Mouse (Mus musculus) E14TG2a.4 (cell line): Measurements from ENCODE around the gene Snrpc.

ENCODE experiments used
- H3K27me3 ChIP-seq: 2 replicates; pipeline ENCODE4 v1.6.1; 2014; ENCODE audit warnings: low read length, control low read depth; ENCODE audit not compliant: insufficient read depth
- H3K36me3 ChIP-seq: 2 replicates; pipeline ENCODE4 v1.6.1; 2014; ENCODE audit warnings: low read length, control low read depth; ENCODE audit not compliant: insufficient read depth
- H3K4me1 ChIP-seq: replicated peaks from 2 replicates; pipeline ENCODE4 v1.6.1; 2014; ENCODE audit warnings: low read depth, low read length, control low read depth
- H3K4me3 ChIP-seq: replicated peaks from 2 replicates; pipeline ENCODE4 v1.5.1; 2014; ENCODE audit warnings: mild to moderate bottlenecking, low read length
- H3K9me3 ChIP-seq: 2 replicates; pipeline ENCODE4 v1.6.1; 2014; ENCODE audit warnings: low read length, control low read depth
- CTCF ChIP-seq: conservative IDR thresholded peaks from 2 replicates; pipeline ENCODE4 v1.5.1; 2014; ENCODE audit warnings: low read length
- NANOG ChIP-seq: IDR thresholded peaks from 2 replicates; pipeline ENCODE4 v1.6.1; 2014; ENCODE audit warnings: borderline replicate concordance, low read length, mixed read lengths
- POU5F1 ChIP-seq: IDR thresholded peaks from 2 replicates; pipeline ENCODE4 v1.6.1; 2014; ENCODE audit warnings: low read length, borderline replicate concordance

The Snrpc gene

GRCm38 (mm10) chr17:27871851-27872250 lies 33.9 kb downstream of the Snrpc start:
- Histone ChIP-seq H3K4me3 (no peak overlapping the region), H3K36me3 (peaks cover 9% of the 10 kb centered on the region; the same call in 1 of the 2 replicates), H3K4me1 (peaks cover 29% of the 10 kb centered on the region), H3K9me3 (no peaks in the 10 kb centered on the region), H3K27me3 (no peaks in the 10 kb centered on the region)
- TF ChIP-seq POU5F1 (no peak), CTCF (no peak), NANOG (no peak)

DNA sequence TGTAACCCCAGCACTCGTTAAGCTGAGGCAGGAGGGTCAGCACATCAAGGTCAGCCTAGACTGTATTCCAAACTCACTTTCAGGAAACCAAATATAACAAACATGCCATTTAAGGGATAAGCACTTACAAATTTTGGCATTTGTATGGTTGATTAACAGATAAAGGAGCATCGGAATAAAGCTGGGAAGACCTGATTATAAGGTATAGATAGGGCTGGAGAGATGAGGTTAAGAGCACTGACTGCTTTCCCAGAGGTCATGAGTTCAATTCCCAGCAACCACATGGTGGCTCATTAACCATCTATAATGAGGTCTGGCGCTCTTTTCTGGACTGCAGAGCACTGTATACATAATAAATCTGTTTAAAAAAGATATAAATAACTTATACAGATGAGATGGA lies 35.6 kb downstream of the Snrpc start:
- peaks cover 19% of the 10 kb centered on the region for H3K36me3 ChIP-seq
- peaks cover 39% of the 10 kb centered on the region for H3K4me1 ChIP-seq
- H3K27me3 ChIP-seq: no peaks in the 10 kb centered on the region
- no peak overlapping the region for H3K4me3 ChIP-seq
- H3K9me3 ChIP-seq: no peaks in the 10 kb centered on the region
- TF ChIP-seq POU5F1 (no peak), CTCF (no peak), NANOG (no peak)

DNA sequence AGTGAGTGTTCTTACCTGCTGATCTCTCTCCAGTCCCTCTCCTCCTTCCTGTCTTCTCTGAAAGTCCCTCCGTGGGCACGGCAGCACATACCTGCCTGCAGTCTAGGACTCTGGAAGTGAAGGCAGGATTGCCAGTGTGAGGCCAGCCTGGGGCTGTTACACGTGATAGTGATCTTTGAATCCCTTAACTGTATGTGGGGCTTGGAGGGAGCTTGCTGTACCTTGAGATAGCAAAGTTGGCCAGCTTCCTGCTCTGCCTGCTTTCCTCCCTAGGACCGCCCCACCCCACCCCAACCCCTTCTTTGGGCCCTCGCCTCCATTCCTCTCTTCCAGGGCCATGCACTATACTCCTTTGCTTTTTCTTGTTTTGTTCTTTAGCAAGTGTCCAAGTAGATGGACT lies 36.6 kb downstream of the Snrpc start:
- no peaks in the 10 kb centered on the region for H3K27me3 ChIP-seq

DNA sequence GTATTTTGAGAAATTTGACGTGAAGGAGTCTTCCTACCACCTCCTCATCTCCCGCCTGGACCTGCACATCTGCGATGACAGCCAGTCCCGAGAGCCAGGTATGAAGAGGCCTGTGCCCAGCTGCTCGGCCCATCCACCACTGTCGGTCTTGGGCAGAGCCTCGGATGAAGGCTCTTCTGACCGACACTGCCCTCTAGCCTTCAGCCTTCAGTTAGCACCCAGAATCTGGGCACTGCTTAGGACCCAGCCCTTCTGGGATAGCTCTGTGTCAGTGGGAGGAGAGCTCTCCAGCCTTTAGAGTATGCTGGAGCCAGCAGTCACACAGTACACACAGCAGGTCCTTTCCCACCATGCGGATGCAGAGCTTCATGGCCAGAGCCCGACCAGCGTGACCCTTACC lies 43.6 kb downstream of the Snrpc start:
- TF ChIP-seq CTCF (peak; percentile 31; the same call in 1 of the 2 replicates), NANOG (no peak)
- Histone ChIP-seq H3K4me3 (0 out of 2 replicates have a peak overlapping the region, but pooled peaks have one; percentile 17), H3K9me3 (no peaks in the 10 kb centered on the region), H3K27me3 (no peaks in the 10 kb centered on the region), H3K4me1 (peaks cover 37% of the 10 kb centered on the region), H3K36me3 (peaks cover 84% of the 10 kb centered on the region)

More for the DNA sequence above, 36.6 kb downstream of the Snrpc start:
- Histone ChIP-seq H3K36me3 (peaks cover 26% of the 10 kb centered on the region), H3K9me3 (no peaks in the 10 kb centered on the region), H3K4me1 (peaks cover 43% of the 10 kb centered on the region), H3K4me3 (no peak overlapping the region)
- TF ChIP-seq POU5F1 (no peak), CTCF (no peak), NANOG (no peak)

GRCm38 (mm10) chr17:27883129-27883528 lies 45.2 kb downstream of the Snrpc start:
- H3K9me3 ChIP-seq: no peaks in the 10 kb centered on the region
- H3K36me3 ChIP-seq: peaks cover 94% of the 10 kb centered on the region
- TF ChIP-seq POU5F1: no peak
- TF ChIP-seq CTCF: no peak
- TF ChIP-seq NANOG: no peak
- H3K4me1 ChIP-seq: peaks cover 34% of the 10 kb centered on the region
- no peaks in the 10 kb centered on the region for H3K27me3 ChIP-seq
- no peak overlapping the region for H3K4me3 ChIP-seq

DNA sequence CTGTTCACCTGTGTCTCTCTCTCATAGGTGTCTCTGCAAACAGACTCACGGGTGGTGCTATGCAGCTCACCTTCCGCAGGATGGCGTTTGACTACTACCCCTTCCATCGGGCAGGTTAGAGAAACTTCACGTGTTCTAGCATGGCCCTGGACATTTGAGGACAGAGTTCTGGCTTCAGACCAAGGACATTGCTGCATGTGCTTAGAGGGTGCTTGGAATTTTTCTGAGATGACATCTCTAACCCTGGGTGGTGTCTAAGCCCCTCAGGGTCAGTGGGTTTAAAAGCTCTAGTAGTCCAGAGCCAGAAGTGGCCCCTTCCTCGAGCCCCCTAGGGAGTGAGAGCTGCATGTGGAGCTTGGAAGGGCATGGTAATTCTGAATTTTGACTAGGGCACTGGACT lies 46.0 kb downstream of the Snrpc start:
- Histone ChIP-seq H3K4me3 (no peak overlapping the region), H3K36me3 (peaks cover 93% of the 10 kb centered on the region), H3K27me3 (no peaks in the 10 kb centered on the region), H3K4me1 (peaks cover 27% of the 10 kb centered on the region), H3K9me3 (no peaks in the 10 kb centered on the region)
- no peak for TF ChIP-seq CTCF
- TF ChIP-seq NANOG: no peak
- no peak for TF ChIP-seq POU5F1

DNA sequence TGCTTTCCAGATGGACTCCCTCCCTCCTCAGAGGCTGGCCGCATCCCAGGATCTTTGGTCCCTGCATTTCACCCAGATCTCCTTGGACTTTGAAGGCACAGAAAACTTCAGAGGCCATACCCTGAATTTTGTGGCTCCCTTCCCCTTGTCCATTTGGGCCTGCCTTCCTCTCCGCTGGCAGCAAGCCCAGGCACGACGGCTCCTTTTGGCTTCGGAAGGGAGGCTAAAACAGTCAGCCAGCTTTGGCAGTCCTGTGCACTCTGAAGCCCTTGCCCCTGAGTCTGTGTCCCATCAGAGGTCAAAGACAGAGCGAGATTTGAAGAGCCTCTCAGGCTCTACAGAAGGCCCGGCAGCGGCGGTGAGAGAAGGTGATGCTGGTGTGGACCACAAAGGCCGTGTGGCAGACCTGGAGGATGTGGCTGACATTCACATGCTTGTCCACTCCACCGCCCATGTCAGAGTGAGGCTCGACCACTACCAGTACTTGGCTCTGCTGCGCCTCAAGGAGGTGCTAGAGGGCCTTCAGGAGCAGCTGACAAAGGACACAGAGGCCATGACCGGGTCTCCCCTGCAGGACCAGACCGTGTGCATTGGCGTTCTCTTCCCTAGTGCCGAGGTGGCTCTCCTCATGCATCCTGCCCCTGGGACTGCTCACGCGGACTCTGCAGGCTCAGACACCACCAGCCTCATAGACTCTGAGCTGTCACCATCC lies 48.7 kb downstream of the Snrpc start:
- Histone ChIP-seq H3K4me3 (peak overlapping the region; percentile 64), H3K36me3 (peaks cover 92% of the 10 kb centered on the region), H3K9me3 (no peaks in the 10 kb centered on the region), H3K27me3 (no peaks in the 10 kb centered on the region), H3K4me1 (peaks cover 23% of the 10 kb centered on the region)
- TF ChIP-seq POU5F1: no peak
- TF ChIP-seq NANOG: no peak
- 0 out of 2 replicates have a peak, but pooled peaks have one; percentile 8 for TF ChIP-seq CTCF
